Mouse (Mus musculus) embryonic facial prominence, embryonic 13.5 days (tissue): ENCODE data around the gene Sf3b3. TPM values are rescaled to one million over a fixed set of nuclear protein-coding genes. Genes with fewer than 3 reads are reported as not detected.

Source experiments
- ATAC-seq: fragments of 200-750 bp; cut with Nextera tagmentation; 2 replicates; pipeline ENCODE4 v1.8.0; 2017; ENCODE audit warnings: low read depth; ENCODE audit not compliant: insufficient number of reproducible peaks, insufficient read depth, low FRiP score, low TSS enrichment
- H3K27ac ChIP-seq: fragments of 300-500 bp; sonication (generic); 2 replicates; pipeline ENCODE4 v1.5.1; 2015; ENCODE audit warnings: moderate library complexity, mild to moderate bottlenecking, inconsistent platforms
- H3K27me3 ChIP-seq: fragments of 300-500 bp; sonication (generic); 2 replicates; pipeline ENCODE4 v1.6.1; 2015; ENCODE audit warnings: mild to moderate bottlenecking, inconsistent platforms
- H3K36me3 ChIP-seq: fragments of 300-500 bp; sonication (generic); 2 replicates; pipeline ENCODE4 v1.6.1; 2015; ENCODE audit warnings: mild to moderate bottlenecking, inconsistent platforms
- H3K4me1 ChIP-seq: fragments of 300-500 bp; sonication (generic); 2 replicates; pipeline ENCODE4 v1.6.1; 2015; ENCODE audit warnings: inconsistent platforms
- H3K4me2 ChIP-seq: fragments of 300-500 bp; sonication (generic); 2 replicates; pipeline ENCODE4 v1.6.1; 2015; ENCODE audit warnings: moderate library complexity, mild to moderate bottlenecking, inconsistent platforms
- H3K4me3 ChIP-seq: fragments of 300-500 bp; sonication (generic); 2 replicates; pipeline ENCODE4 v1.5.1; 2015; ENCODE audit warnings: mild to moderate bottlenecking, inconsistent platforms
- H3K9ac ChIP-seq: fragments of 300-500 bp; sonication (generic); 2 replicates; pipeline ENCODE4 v1.6.1; 2015; ENCODE audit warnings: mild to moderate bottlenecking, inconsistent platforms
- H3K9me3 ChIP-seq: fragments of 300-500 bp; sonication (generic); 2 replicates; pipeline ENCODE4 v1.6.1; 2016; ENCODE audit warnings: inconsistent platforms
- WGBS: fragments of 180-500 bp; shearing (Covaris S2); methylation state at CpG from one replicate; pipeline ENCODE4 v1.1.7; 2015; ENCODE audit warnings: mixed read lengths; 5-methylcytosine and 5-hydroxymethylcytosine counted together
- polyA plus RNA-seq: library from polyadenylated mRNA; unstranded; fragments of >200 nt; fragmentation: Nextera tagmentation; extraction: Ambion mirVana; gene quantifications from 2 replicates; pipeline ENCODE4 v1.2.1, GENCODE M21; 2015

The Sf3b3 gene
- polyA plus RNA-seq, 1 experiment from 2014 or later, result 158 TPM

DNA sequence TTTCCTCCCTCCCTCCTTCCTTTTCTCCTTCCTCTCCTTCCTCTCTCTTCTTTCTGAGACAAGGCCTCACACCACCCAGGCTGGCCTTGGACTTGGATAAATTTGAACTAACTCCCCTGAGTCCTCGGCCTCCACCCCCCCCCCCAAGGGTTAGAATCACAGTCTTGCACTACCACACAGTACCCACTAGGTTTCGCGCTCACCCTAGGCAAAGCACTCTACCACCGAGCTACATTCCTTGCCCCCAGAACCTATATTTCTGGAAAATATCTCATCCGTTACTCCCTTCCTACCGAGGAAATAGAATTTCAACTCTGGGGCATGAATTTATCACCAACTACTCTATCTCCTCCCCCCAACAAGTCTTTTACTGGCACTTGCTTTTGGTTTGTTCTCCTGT is 84.6 kb downstream of the Sf3b3 start:
- Histone ChIP-seq H3K4me1 (peaks cover 4% of the 10 kb centered on the region; the same call in 1 of the 2 replicates), H3K9me3 (no peaks in the 10 kb centered on the region), H3K27ac (no peak overlapping the region), H3K4me2 (no peak overlapping the region), H3K4me3 (no peak overlapping the region), H3K9ac (no peak overlapping the region), H3K27me3 (no peaks in the 10 kb centered on the region), H3K36me3 (no peaks in the 10 kb centered on the region)
- no peak for ATAC-seq
- 55% methylated on average over 6 of the region's 6 CpGs for WGBS

DNA sequence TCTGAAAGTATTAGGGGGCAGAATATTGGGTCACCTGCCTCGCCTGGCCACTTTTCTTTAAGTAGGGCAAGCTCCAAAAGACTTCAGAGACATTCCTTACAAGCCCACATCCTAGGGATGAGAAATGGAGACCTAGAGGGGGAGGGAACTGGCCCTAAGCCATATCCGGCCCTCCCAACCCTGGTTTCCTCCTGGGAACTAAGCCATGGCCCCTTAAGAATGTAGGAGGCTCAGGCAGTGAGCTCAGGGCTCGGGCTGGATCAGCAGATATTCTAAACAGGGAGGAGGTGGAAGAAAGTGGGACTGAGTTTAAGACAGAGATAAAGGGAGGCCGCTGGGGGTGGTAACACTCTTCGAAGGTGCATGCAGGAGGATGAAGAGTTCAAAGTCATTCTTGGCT is 85.4 kb downstream of the Sf3b3 start:
- 61% methylated on average over 5 of the region's 5 CpGs for WGBS
- Histone ChIP-seq H3K4me3 (no peak overlapping the region), H3K27me3 (no peaks in the 10 kb centered on the region), H3K27ac (no peak overlapping the region), H3K9ac (no peak overlapping the region), H3K9me3 (no peaks in the 10 kb centered on the region), H3K4me2 (no peak overlapping the region), H3K36me3 (no peaks in the 10 kb centered on the region), H3K4me1 (peaks cover 4% of the 10 kb centered on the region; the same call in 1 of the 2 replicates)
- no peak for ATAC-seq

DNA sequence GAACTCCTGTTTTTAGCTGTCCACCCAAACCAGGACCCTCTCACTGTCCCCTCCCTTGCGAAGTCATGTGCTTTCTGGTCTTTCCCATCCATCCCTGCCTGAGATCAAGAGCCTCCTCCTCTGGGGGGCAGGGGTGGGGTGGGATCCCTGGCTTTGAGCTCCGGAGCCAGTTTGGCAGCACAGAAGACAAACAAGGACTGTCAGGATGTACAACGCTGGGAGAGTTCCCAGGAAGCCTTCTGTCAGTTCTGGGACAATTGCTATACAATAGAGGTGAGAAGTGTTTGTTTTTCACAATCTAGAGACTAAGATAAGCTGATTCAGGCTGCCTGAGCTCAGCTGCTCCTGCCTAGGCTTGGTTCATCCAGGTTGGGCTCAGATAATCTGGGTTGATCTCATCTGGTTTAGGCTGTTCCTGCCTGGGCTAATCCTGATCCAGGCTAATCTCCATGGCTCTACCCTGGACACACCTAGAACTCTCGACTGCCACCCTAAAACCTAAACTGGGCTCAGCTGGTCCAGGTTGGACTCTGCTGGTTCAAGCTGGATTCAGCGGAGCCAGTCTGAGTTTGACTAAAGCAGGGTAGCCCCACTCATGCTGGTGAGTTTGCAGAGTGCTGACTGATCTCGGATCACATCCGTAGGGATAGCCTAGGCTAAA is 86.2 kb downstream of the Sf3b3 start:
- no peak overlapping the region for H3K4me2 ChIP-seq
- H3K4me1 ChIP-seq, result peaks cover 5% of the 10 kb centered on the region; the same call in 1 of the 2 replicates
- ATAC-seq, result no peak
- no peak overlapping the region for H3K4me3 ChIP-seq
- H3K27ac ChIP-seq, result no peak overlapping the region
- no peak overlapping the region for H3K9ac ChIP-seq
- WGBS, result 73% methylated on average over 7 of the region's 7 CpGs
- H3K27me3 ChIP-seq, result no peaks in the 10 kb centered on the region
- H3K9me3 ChIP-seq, result no peaks in the 10 kb centered on the region
- H3K36me3 ChIP-seq, result no peaks in the 10 kb centered on the region

Other genes with a start within 250 kb of the Sf3b3 start
- 15.1 and 19.8 TPM in 2 replicates for gene Vac14, start 228.2 kb downstream of the Sf3b3 start, polyA plus RNA-seq
- gene Mtss1l, start 125.3 kb downstream of the Sf3b3 start, polyA plus RNA-seq, result 11.0 and 12.6 TPM in 2 replicates
- gene Il34, start 40.9 kb downstream of the Sf3b3 start, polyA plus RNA-seq, result 0.60 and 2.3 TPM in 2 replicates
- gene Cog4, start 187 bp downstream of the Sf3b3 start, polyA plus RNA-seq, result 82.9 and 83.8 TPM in 2 replicates
- 13.0 and 15.2 TPM in 2 replicates for gene Fuk, start 55.7 kb upstream of the Sf3b3 start, polyA plus RNA-seq
- 29.4 and 35.7 TPM in 2 replicates for gene St3gal2, start 73.1 kb upstream of the Sf3b3 start, polyA plus RNA-seq
- 15.6 and 15.7 TPM in 2 replicates for gene Ddx19a, start 151.0 kb upstream of the Sf3b3 start, polyA plus RNA-seq
- 4.3 and 5.8 TPM in 2 replicates for gene Ddx19b, start 185.0 kb upstream of the Sf3b3 start, polyA plus RNA-seq
- gene Aars, start 186.4 kb upstream of the Sf3b3 start, polyA plus RNA-seq, result 54.2 and 54.8 TPM in 2 replicates
- gene Exosc6, start 209.6 kb upstream of the Sf3b3 start, polyA plus RNA-seq, result 9.3 and 14.6 TPM in 2 replicates
- gene Clec18a, start 245.6 kb upstream of the Sf3b3 start, polyA plus RNA-seq, result 0.27 TPM in 1 of 2 replicates, not detected in the other
- gene Pdpr, start 247.8 kb upstream of the Sf3b3 start, polyA plus RNA-seq, result 11.0 and 11.5 TPM in 2 replicates